Mouse (Mus musculus) spleen, postnatal 10 days (tissue): ENCODE measurements around the gene Lyrm9.
A peak's percentile ranks its signal among the peaks of the same experiment; 100 is the strongest.

Source experiments
- DNase-seq, 2 experiments: peaks; one replicate each; pipeline ENCODE4 v3.0.0; 2021 to 2022; ENCODE audit warnings: low spot score in 2 of 2

The Lyrm9 gene

GRCm38 (mm10) chr11:78826442-78827013 is at the start of gene Lyrm9:
Lyrm9 (plus strand) TSS chr11:78826584.
- peak; percentile 97 to 99 for DNase-seq

- no peak for DNase-seq
Observed at GRCm38 (mm10) chr11:78777851-78778680, 48.3 kb upstream of the Lyrm9 start.

- DNase-seq: no peak
Observed at GRCm38 (mm10) chr11:78780002-78780401, 46.4 kb upstream of the Lyrm9 start.

GRCm38 (mm10) chr11:78780571-78780970 is 45.8 kb upstream of the Lyrm9 start:
- DNase-seq: no peak

- no peak for DNase-seq
Observed at GRCm38 (mm10) chr11:78782326-78782725, 44.1 kb upstream of the Lyrm9 start.

- DNase-seq: no peak
Observed at GRCm38 (mm10) chr11:78782791-78783347, 43.5 kb upstream of the Lyrm9 start.

GRCm38 (mm10) chr11:78786013-78786431 is 40.4 kb upstream of the Lyrm9 start:
- DNase-seq: no peak

- DNase-seq: no peak
Observed at GRCm38 (mm10) chr11:78789370-78790060, 36.9 kb upstream of the Lyrm9 start.

- DNase-seq: peak in 1 of 2 experiments; percentile 33
Observed at GRCm38 (mm10) chr11:78791582-78791981, 34.8 kb upstream of the Lyrm9 start.

- no peak for DNase-seq
Observed at GRCm38 (mm10) chr11:78792055-78792454, 34.3 kb upstream of the Lyrm9 start.

- peak in 1 of 2 experiments; percentile 32 for DNase-seq
Observed at GRCm38 (mm10) chr11:78792465-78792864, 33.9 kb upstream of the Lyrm9 start.

- DNase-seq: peak in 1 of 2 experiments; percentile 24
Observed at GRCm38 (mm10) chr11:78793116-78793515, 33.3 kb upstream of the Lyrm9 start.

- DNase-seq: no peak
Observed at GRCm38 (mm10) chr11:78796072-78796729, 30.2 kb upstream of the Lyrm9 start.

- DNase-seq: no peak
Observed at GRCm38 (mm10) chr11:78801094-78801493, 25.3 kb upstream of the Lyrm9 start.

GRCm38 (mm10) chr11:78803587-78804316 is 22.6 kb upstream of the Lyrm9 start:
- DNase-seq: peak in 1 of 2 experiments; percentile 54

- DNase-seq: no peak
Observed at GRCm38 (mm10) chr11:78804551-78804950, 21.8 kb upstream of the Lyrm9 start.

- DNase-seq: no peak
Observed at GRCm38 (mm10) chr11:78805198-78805597, 21.2 kb upstream of the Lyrm9 start.

GRCm38 (mm10) chr11:78805691-78806137 is 20.7 kb upstream of the Lyrm9 start:
- DNase-seq: no peak

GRCm38 (mm10) chr11:78807341-78808108 is 18.9 kb upstream of the Lyrm9 start:
- no peak for DNase-seq

- DNase-seq: no peak
Observed at GRCm38 (mm10) chr11:78809398-78809797, 17.0 kb upstream of the Lyrm9 start.
